Mouse (Mus musculus) kidney, adult 18-20 months (tissue): ENCODE data around the gene Ptgds.

ENCODE experiments used
- DNase-seq: peaks from one replicate; pipeline ENCODE4 v3.0.0; 2021

Gene Ptgds

DNA sequence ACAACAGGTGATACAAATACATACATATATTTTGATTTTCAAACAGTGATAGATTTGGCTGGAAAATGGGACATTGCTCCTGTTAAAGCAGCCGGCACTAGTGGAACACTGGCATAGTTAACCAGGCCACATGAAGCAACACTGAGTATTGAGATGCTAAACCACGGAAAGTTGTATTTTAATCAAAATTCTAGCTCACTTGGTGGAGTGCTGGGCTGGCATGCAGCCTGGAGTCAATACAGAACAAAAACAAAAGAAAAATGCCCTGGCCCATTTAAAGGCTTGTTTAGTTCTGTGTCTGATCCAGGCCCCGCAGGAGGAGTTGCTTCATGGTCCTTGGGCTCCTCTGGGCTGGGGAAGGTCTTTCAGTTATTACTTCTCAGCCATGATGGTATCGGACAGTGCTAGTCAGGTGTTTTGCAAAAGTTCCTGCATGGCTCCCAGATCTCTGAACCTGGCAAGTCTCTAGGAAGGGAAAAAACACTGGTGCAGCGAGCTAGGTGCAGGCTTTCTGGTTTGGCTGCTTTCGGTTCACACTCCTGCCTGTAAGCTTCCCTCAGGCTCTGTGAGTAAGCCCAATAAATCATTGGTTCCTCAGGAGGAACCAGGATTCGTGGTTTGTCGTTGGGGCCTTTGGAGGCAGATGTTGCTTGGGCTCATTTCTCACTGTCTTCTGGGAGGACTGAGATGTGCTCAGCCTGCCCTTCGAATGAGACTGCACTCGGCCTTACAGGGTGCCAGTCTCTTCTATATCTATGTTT, 9.9 kb upstream of the Ptgds start:
- no peak for DNase-seq

GRCm38 (mm10) chr2:25477967-25478675, 8.3 kb upstream of the Ptgds start:
- DNase-seq = peak; percentile 61

DNA sequence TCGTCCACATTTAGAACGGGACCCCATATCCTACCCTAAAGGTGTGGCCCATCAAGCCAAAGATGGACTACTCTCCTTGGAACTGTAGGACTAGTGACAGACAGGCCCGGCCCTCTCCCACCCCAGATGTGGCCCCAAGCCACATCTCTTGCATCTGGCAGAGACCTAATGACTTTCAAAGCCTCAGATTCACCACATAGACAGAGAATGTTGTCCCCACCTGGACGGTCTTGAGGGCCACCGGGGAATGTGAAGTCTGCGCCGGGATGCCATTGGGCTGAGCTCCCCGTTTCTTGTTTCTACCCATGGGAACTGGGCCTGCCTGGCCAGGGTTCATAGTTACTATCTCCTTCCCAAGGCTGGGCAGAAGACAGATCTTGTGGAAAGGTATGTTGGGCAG, 7.7 kb upstream of the Ptgds start:
- no peak for DNase-seq

GRCm38 (mm10) chr2:25472550-25472949, 2.7 kb upstream of the Ptgds start:
- no peak for DNase-seq

DNA sequence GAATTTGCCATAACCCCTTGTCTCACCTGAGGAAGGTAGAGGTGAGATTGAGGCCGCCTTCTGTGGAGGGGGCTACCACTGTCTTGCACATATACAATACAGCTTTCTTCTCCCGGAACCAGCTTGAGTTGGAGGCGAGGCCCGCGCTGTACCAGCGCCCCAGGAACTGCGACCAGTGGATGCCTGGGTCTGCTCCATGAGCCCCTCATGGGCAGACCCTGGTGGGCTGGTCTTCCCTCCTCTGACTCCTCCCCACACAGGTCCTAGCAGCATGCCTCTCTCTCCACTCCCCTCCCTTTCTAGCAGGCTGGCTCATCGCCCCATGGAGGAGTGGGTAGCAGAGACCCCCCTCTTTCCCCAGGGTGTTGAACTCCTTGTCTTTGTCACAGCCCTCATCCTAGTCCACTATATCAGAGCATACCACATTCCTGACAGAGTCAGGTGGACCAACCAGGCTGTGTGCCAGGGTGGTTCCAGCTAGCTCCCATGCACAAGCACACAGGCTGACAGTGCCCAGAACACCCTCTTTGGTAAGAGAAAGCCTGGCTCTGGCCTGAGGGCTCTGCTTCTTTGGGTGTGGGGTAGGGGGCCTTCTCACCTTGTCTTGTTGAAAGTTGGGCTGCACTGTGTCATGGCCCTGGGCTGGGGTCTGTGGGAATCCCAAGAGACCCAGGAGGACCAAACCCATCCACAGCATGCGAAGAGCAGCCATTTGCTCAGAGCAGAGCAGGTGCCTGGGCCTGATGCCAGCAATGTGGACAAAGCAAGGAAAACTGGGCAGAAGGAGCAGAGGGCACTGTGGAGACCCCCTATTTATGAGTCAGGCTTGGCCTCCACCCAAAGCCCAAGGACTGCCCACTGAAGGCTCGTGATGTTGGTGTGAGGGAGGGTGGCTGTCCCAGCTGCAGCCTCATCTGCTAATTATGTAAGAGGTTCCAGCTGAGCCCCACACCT, 607 bp downstream of the Ptgds start:
- peak; percentile 57 for DNase-seq

DNA sequence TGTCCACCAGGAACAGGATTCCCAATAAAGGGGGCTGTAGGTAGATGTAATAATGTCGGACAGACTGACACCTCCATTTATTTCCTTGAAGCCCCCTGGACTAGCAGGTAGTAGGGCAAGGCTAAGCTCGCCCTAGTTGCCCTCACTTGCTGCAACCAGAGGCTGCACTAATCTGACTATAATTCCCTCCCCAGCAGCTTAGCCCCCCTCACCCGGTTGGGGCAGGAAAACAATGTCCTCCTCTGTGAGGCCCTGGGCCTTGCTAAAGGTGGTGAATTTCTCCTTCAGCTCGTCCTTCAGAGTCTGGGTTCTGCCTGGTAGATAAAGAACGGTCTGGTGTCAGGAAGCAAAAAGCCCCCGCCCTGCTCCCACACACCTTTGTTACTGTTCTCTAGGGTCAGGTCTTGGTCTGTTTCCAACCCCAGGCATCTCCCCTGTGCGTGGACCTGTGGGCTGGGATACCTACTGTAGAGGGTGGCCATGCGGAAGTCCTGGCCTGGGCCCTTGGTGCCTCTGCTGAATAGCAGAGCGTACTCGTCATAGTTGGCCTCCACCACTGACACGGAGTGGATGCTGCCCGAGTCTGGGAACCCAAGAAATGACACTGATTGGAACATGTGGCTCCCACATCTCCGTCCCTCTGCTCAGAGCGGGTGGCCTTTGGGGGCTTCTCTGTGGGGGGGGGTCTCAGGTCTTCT, 2.1 kb downstream of the Ptgds start:
- no peak for DNase-seq

- no peak for DNase-seq
Measured at GRCm38 (mm10) chr2:25465816-25466635, 3.8 kb downstream of the Ptgds start.

GRCm38 (mm10) chr2:25465256-25465655, 4.6 kb downstream of the Ptgds start:
- no peak for DNase-seq

DNA sequence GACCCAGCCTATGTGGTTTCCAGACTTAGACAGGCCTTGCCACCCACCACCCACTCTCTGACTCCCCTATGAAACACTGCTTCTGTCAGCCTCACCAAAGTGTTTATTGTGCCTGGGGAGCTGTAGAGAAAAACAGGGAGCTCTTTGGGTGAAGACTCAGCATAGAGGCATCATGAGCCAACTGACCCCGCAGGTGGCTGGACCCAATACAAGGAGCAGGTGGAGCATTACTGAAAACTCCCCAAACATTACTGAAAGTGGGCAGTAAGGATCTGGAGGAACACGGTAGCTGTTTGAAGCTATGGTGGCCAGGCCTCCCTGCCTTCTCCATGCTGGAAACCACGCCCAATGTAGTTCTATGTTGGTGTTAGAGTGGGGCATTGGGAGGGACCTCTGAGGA, 6.2 kb downstream of the Ptgds start:
- no peak for DNase-seq

DNA sequence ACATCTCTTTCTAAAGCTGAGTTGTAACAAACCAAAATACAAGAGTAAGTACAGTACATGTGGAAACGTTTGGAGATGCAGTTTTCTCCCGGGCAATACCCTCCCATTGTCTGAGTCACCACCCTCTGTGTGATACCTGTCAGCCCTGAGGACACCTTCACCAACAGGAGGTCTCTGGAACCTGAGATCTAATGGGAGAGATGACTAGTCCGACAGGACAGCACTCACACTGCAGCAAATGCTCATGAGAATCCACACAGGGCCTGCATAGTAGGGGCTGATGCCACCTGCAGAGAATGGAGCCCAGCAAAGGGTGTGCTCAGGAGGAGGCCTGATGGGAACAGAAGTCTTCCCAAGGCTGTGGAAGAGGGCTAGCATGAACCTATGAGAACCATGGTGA, 8.4 kb downstream of the Ptgds start:
- no peak for DNase-seq

- DNase-seq = peak; percentile 93
Measured at GRCm38 (mm10) chr2:25460551-25461309, 9.1 kb downstream of the Ptgds start, which contains the start of gene Paxx. TSS of gene Paxx (minus strand) at chr2:25461094.

GRCm38 (mm10) chr2:25460135-25460534, 9.7 kb downstream of the Ptgds start:
- peak; percentile 35 for DNase-seq

DNA sequence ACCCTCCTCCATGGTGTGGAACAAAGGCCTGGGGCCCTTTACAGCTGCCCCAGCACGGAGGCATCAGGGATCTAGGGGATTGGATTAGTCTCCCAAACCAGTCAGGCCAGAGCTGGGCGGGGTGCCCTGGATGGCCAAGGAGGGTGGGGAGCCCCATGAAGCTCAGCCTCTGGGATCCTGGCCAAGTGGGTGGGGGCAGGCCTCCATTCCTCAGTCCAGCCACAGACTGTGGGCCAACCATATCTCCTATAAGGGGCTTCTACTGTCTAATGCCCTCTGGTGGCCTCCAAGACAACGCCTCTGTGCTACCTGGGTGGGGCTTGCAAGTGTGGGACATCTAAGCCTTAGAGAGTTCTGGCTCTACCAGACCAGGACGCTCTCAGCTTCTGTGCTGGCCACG, 10.9 kb downstream of the Ptgds start:
- DNase-seq = no peak

GRCm38 (mm10) chr2:25457022-25457896, 12.6 kb downstream of the Ptgds start:
- DNase-seq = no peak

DNA sequence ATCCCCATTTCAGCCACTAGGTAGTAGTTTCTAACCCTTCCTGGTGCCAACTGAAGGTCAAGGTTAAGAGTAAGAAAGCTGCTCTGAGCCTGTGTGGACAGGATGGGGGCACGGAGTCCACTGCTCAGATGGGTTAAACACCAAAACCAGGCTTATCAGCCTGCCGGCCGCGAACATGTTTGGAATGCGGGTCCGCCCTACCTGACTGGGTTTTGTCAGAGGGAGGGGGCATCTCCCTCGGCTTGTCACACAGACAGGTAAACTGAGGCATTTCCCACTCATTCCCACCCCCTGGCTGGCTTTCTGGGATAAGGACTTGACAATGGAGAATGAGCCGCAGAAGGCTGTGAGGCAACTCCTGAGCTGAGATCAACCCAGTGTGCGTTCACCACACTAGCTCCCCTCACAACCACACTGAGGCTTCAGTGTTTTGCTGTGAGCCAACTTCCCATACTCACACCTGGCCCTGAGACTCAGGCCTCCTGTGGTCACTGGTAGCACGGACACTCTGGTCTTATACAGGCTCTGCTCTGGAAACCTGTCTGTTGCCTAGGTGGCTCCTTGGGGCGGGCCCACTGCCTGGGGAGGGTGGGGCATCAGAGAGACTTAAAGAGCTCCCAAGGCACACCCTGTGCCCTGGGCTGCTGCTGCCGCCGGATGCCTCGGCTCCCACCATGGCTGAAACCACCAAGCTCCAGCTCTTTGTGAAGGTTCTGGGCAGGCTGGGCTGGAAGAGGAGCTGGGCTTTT, 13.5 kb downstream of the Ptgds start, which contains the start of gene Clic3:
TSS of gene Clic3 (plus strand) at position 634 of the 749 bp plus-strand sequence.
- no peak for DNase-seq

GRCm38 (mm10) chr2:25452951-25453350, 16.9 kb downstream of the Ptgds start:
- no peak for DNase-seq

- no peak for DNase-seq
Measured at GRCm38 (mm10) chr2:25450853-25451647, 18.8 kb downstream of the Ptgds start.

DNA sequence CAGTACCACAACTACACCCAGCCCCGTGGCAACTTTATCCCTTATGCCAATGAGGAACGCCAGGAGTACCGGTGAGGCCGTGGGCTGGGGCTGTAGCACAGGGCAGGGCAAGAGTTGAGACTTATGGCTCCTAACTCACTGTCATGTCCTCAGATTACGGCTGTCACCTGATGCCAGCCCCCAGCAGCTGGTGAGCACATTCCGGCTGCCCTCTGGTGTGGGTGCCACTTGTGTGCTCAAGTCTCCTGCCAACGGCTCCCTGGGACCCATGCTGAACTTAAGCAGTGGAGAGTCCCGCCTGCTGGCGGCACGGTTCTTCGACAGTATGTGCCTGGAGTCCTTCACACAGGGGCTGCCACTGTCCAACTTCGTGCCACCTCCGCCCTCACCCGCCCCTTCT, 27.2 kb downstream of the Ptgds start:
- DNase-seq = no peak
